Mouse (Mus musculus) hindbrain, embryonic 13.5 days (tissue): ENCODE data around the gene Mybphl. TPM values are rescaled to one million over a fixed set of nuclear protein-coding genes. Genes with fewer than 3 reads are reported as not detected.

Source experiments
- ATAC-seq: fragments of 200-750 bp; cut with Nextera tagmentation; 2 replicates; pipeline ENCODE4 v1.8.0; 2017; ENCODE audit warnings: moderate TSS enrichment; ENCODE audit not compliant: low FRiP score
- H3K27ac ChIP-seq: fragments of 300-500 bp; sonication (generic); 2 replicates; pipeline ENCODE4 v1.5.1; 2015; ENCODE audit warnings: inconsistent platforms, mild to moderate bottlenecking, moderate library complexity
- H3K27me3 ChIP-seq: fragments of 300-500 bp; sonication (generic); 2 replicates; pipeline ENCODE4 v1.6.1; 2015; ENCODE audit warnings: mild to moderate bottlenecking, inconsistent platforms
- H3K36me3 ChIP-seq: fragments of 300-500 bp; sonication (generic); 2 replicates; pipeline ENCODE4 v1.6.1; 2015; ENCODE audit warnings: mild to moderate bottlenecking, inconsistent platforms
- H3K4me1 ChIP-seq: fragments of 300-500 bp; sonication (generic); replicated peaks from 2 replicates; pipeline ENCODE4 v1.6.1; 2015; ENCODE audit warnings: inconsistent platforms
- H3K4me2 ChIP-seq: fragments of 300-500 bp; sonication (generic); 2 replicates; pipeline ENCODE4 v1.6.1; 2015; ENCODE audit warnings: inconsistent platforms, mild to moderate bottlenecking, moderate library complexity
- H3K4me3 ChIP-seq: fragments of 300-500 bp; sonication (generic); 2 replicates; pipeline ENCODE4 v1.5.1; 2015; ENCODE audit warnings: mild to moderate bottlenecking, inconsistent platforms
- H3K9ac ChIP-seq: fragments of 300-500 bp; sonication (generic); 2 replicates; pipeline ENCODE4 v1.6.1; 2015; ENCODE audit warnings: mild to moderate bottlenecking, inconsistent platforms
- H3K9me3 ChIP-seq: fragments of 300-500 bp; sonication (generic); 2 replicates; pipeline ENCODE4 v1.6.1; 2016; ENCODE audit warnings: inconsistent platforms
- WGBS: fragments of 180-500 bp; shearing (Covaris S2); methylation state at CpG from one replicate; pipeline ENCODE4 v1.1.7; 2015; 5-methylcytosine and 5-hydroxymethylcytosine counted together
- polyA plus RNA-seq: library from polyadenylated mRNA; unstranded; fragments of >200 nt; fragmentation: Nextera tagmentation; extraction: Ambion mirVana; gene quantifications from 2 replicates; pipeline ENCODE4 v1.2.1, GENCODE M21; 2015

Mybphl gene
- polyA plus RNA-seq, 1 experiment from 2014 or later = 0.13 TPM

GRCm38 (mm10) chr3:108401692-108402527 lies 37.2 kb downstream of the Mybphl start:
- no peaks in the 10 kb centered on the region for H3K9me3 ChIP-seq
- peaks cover 97% of the 10 kb centered on the region for H3K36me3 ChIP-seq
- peak overlapping the region; percentile 23; the same call in 1 of the 2 replicates for H3K4me2 ChIP-seq
- no peak overlapping the region for H3K4me3 ChIP-seq
- peak overlapping the region; percentile 51; the same call in 1 of the 2 replicates for H3K9ac ChIP-seq
- peak; percentile 85 for ATAC-seq
- 38% methylated on average over 22 of the region's 22 CpGs for WGBS
- peaks cover 54% of the 10 kb centered on the region for H3K4me1 ChIP-seq
- no peaks in the 10 kb centered on the region for H3K27me3 ChIP-seq
- peak overlapping the region; percentile 75 for H3K27ac ChIP-seq

- peak overlapping the region; percentile 75 for H3K27ac ChIP-seq
- no peak overlapping the region for H3K4me3 ChIP-seq
- H3K27me3 ChIP-seq = no peaks in the 10 kb centered on the region
- H3K36me3 ChIP-seq = peaks cover 94% of the 10 kb centered on the region
- 77% methylated on average over 15 of the region's 15 CpGs for WGBS
- H3K4me1 ChIP-seq = peaks cover 59% of the 10 kb centered on the region
- ATAC-seq = peak; percentile 6
- H3K9ac ChIP-seq = peak overlapping the region; percentile 51; the same call in 1 of the 2 replicates
- H3K9me3 ChIP-seq = no peaks in the 10 kb centered on the region
- no peak overlapping the region for H3K4me2 ChIP-seq
Measured at GRCm38 (mm10) chr3:108402528-108402920, 37.8 kb downstream of the Mybphl start.

- Histone ChIP-seq H3K9ac (peak overlapping the region; percentile 46), H3K27ac (peak overlapping the region; percentile 84), H3K27me3 (no peaks in the 10 kb centered on the region), H3K4me1 (peaks cover 91% of the 10 kb centered on the region), H3K9me3 (no peaks in the 10 kb centered on the region), H3K4me3 (peak overlapping the region; percentile 5; the same call in 1 of the 2 replicates), H3K4me2 (peak overlapping the region; percentile 27), H3K36me3 (peaks cover 82% of the 10 kb centered on the region)
- peak; percentile 2; the same call in 1 of the 2 replicates for ATAC-seq
- WGBS = 18% methylated on average over 14 of the region's 14 CpGs
Measured at GRCm38 (mm10) chr3:108405536-108406305, 41.0 kb downstream of the Mybphl start.

GRCm38 (mm10) chr3:108406306-108406885 lies 41.7 kb downstream of the Mybphl start:
- WGBS = 68% methylated on average over 24 of the region's 24 CpGs
- Histone ChIP-seq H3K9ac (peak overlapping the region; percentile 46; the same call in 1 of the 2 replicates), H3K4me1 (peaks cover 95% of the 10 kb centered on the region), H3K4me3 (peak overlapping the region; percentile 5; the same call in 1 of the 2 replicates), H3K4me2 (peak overlapping the region; percentile 13; the same call in 1 of the 2 replicates), H3K36me3 (peaks cover 75% of the 10 kb centered on the region), H3K27ac (peak overlapping the region; percentile 84), H3K9me3 (no peaks in the 10 kb centered on the region), H3K27me3 (no peaks in the 10 kb centered on the region)
- ATAC-seq = no peak

GRCm38 (mm10) chr3:108408517-108409008 lies 43.9 kb downstream of the Mybphl start:
- 0 out of 2 replicates have a peak overlapping the region, but pooled peaks have one; percentile 48 for H3K27ac ChIP-seq
- H3K36me3 ChIP-seq = peaks cover 72% of the 10 kb centered on the region
- H3K4me2 ChIP-seq = peak overlapping the region; percentile 85
- H3K9me3 ChIP-seq = peaks cover 3% of the 10 kb centered on the region; the same call in 1 of the 2 replicates
- H3K4me3 ChIP-seq = peak overlapping the region; percentile 90; the same call in 1 of the 2 replicates
- H3K4me1 ChIP-seq = peaks cover 96% of the 10 kb centered on the region
- H3K27me3 ChIP-seq = no peaks in the 10 kb centered on the region
- no peak for ATAC-seq
- H3K9ac ChIP-seq = 0 out of 2 replicates have a peak overlapping the region, but pooled peaks have one; percentile 29
- WGBS = 83% methylated on average over 8 of the region's 8 CpGs

- peak overlapping the region; percentile 99 for H3K27ac ChIP-seq
- H3K9me3 ChIP-seq = peaks cover 6% of the 10 kb centered on the region
- peak overlapping the region; percentile 87 for H3K9ac ChIP-seq
- H3K4me2 ChIP-seq = peak overlapping the region; percentile 85
- peaks cover 98% of the 10 kb centered on the region for H3K4me1 ChIP-seq
- WGBS = 10% methylated on average over 8 of the region's 8 CpGs
- peak; percentile 0; the same call in 1 of the 2 replicates for ATAC-seq
- no peaks in the 10 kb centered on the region for H3K27me3 ChIP-seq
- peaks cover 69% of the 10 kb centered on the region for H3K36me3 ChIP-seq
- peak overlapping the region; percentile 90 for H3K4me3 ChIP-seq
Measured at GRCm38 (mm10) chr3:108409656-108410358, 45.1 kb downstream of the Mybphl start.

GRCm38 (mm10) chr3:108410359-108410714 lies 45.6 kb downstream of the Mybphl start:
- H3K4me1 ChIP-seq = peaks cover 97% of the 10 kb centered on the region
- H3K9me3 ChIP-seq = peaks cover 6% of the 10 kb centered on the region
- peak overlapping the region; percentile 87 for H3K9ac ChIP-seq
- no peaks in the 10 kb centered on the region for H3K27me3 ChIP-seq
- peaks cover 65% of the 10 kb centered on the region for H3K36me3 ChIP-seq
- peak overlapping the region; percentile 99 for H3K27ac ChIP-seq
- ATAC-seq = peak; percentile 29
- H3K4me2 ChIP-seq = peak overlapping the region; percentile 85
- H3K4me3 ChIP-seq = peak overlapping the region; percentile 90
- WGBS = 5% methylated on average over 5 of the region's 5 CpGs

GRCm38 (mm10) chr3:108411026-108411753 lies 46.5 kb downstream of the Mybphl start:
- peak overlapping the region; percentile 90 for H3K4me3 ChIP-seq
- H3K9ac ChIP-seq = peak overlapping the region; percentile 87
- peaks cover 58% of the 10 kb centered on the region for H3K36me3 ChIP-seq
- WGBS = 15% methylated on average over 5 of the region's 5 CpGs
- no peaks in the 10 kb centered on the region for H3K27me3 ChIP-seq
- peak overlapping the region; percentile 99 for H3K27ac ChIP-seq
- ATAC-seq = no peak; the same call in 1 of the 2 replicates
- H3K4me1 ChIP-seq = peaks cover 91% of the 10 kb centered on the region
- peak overlapping the region; percentile 85 for H3K4me2 ChIP-seq
- H3K9me3 ChIP-seq = peaks cover 6% of the 10 kb centered on the region

GRCm38 (mm10) chr3:108411754-108412121 lies 47.0 kb downstream of the Mybphl start:
- H3K36me3 ChIP-seq = peaks cover 53% of the 10 kb centered on the region
- peak overlapping the region; percentile 85 for H3K4me2 ChIP-seq
- WGBS = 23% methylated on average over 8 of the region's 8 CpGs
- H3K27ac ChIP-seq = peak overlapping the region; percentile 99
- ATAC-seq = peak; percentile 52
- peaks cover 88% of the 10 kb centered on the region for H3K4me1 ChIP-seq
- H3K4me3 ChIP-seq = peak overlapping the region; percentile 90
- peaks cover 6% of the 10 kb centered on the region for H3K9me3 ChIP-seq
- no peaks in the 10 kb centered on the region for H3K27me3 ChIP-seq
- peak overlapping the region; percentile 87 for H3K9ac ChIP-seq

GRCm38 (mm10) chr3:108413634-108414360 lies 49.1 kb downstream of the Mybphl start:
- 95% methylated on average over 35 of the region's 35 CpGs for WGBS
- H3K9me3 ChIP-seq = peaks cover 6% of the 10 kb centered on the region
- peaks cover 69% of the 10 kb centered on the region for H3K4me1 ChIP-seq
- no peaks in the 10 kb centered on the region for H3K27me3 ChIP-seq
- H3K9ac ChIP-seq = peak overlapping the region; percentile 98; the same call in 1 of the 2 replicates
- peak overlapping the region; percentile 90 for H3K4me3 ChIP-seq
- H3K27ac ChIP-seq = 0 out of 2 replicates have a peak overlapping the region, but pooled peaks have one; percentile 99
- no peak for ATAC-seq
- peak overlapping the region; percentile 85 for H3K4me2 ChIP-seq
- H3K36me3 ChIP-seq = peaks cover 35% of the 10 kb centered on the region
